Mouse (Mus musculus) embryonic facial prominence, embryonic 14.5 days (tissue): ENCODE data around the gene Ngly1. TPM values are rescaled to one million over a fixed set of nuclear protein-coding genes. Genes with fewer than 3 reads are reported as not detected.

ENCODE experiments used
- ATAC-seq: fragments of 200-750 bp; cut with Nextera tagmentation; 2 replicates; pipeline ENCODE4 v1.8.0; 2017; ENCODE audit warnings: low read depth, moderate number of reproducible peaks, moderate TSS enrichment
- DNase-seq: peaks from one replicate; pipeline ENCODE4 v3.0.0-alpha.2; 2015; ENCODE audit warnings: low spot score
- H3K27ac ChIP-seq: fragments of 300-500 bp; sonication (generic); replicated peaks from 2 replicates; pipeline ENCODE4 v1.5.1; 2014; ENCODE audit warnings: low read depth, mild to moderate bottlenecking, low read length, moderate library complexity
- H3K27me3 ChIP-seq: fragments of 300-500 bp; sonication (generic); replicated peaks from 2 replicates; pipeline ENCODE4 v1.6.1; 2014; ENCODE audit warnings: low read length; ENCODE audit not compliant: control insufficient read depth, insufficient read depth
- H3K36me3 ChIP-seq: fragments of 300-500 bp; sonication (generic); 2 replicates; pipeline ENCODE4 v1.6.1; 2014; ENCODE audit warnings: low read length, mixed read lengths; ENCODE audit not compliant: control insufficient read depth, insufficient read depth
- H3K4me1 ChIP-seq: fragments of 300-500 bp; sonication (generic); 2 replicates; pipeline ENCODE4 v1.6.1; 2014; ENCODE audit warnings: antibody characterized with exemption, low read length; ENCODE audit not compliant: control insufficient read depth, insufficient read depth
- H3K4me2 ChIP-seq: fragments of 300-500 bp; sonication (generic); 2 replicates; pipeline ENCODE4 v1.6.1; 2014; ENCODE audit warnings: low read depth, mild to moderate bottlenecking, low read length, moderate library complexity, mixed read lengths
- H3K4me3 ChIP-seq: fragments of 300-500 bp; sonication (generic); 2 replicates; pipeline ENCODE4 v1.5.1; 2014; ENCODE audit warnings: low read depth, mild to moderate bottlenecking, low read length
- H3K9ac ChIP-seq: fragments of 300-500 bp; sonication (generic); 2 replicates; pipeline ENCODE4 v1.6.1; 2014; ENCODE audit warnings: low read depth, mild to moderate bottlenecking, low read length, moderate library complexity, mixed read lengths
- H3K9me3 ChIP-seq: fragments of 300-500 bp; sonication (generic); 2 replicates; pipeline ENCODE4 v1.6.1; 2016; ENCODE audit warnings: low read length; ENCODE audit not compliant: control insufficient read depth
- WGBS: fragments of 180-500 bp; shearing (Covaris S2); extraction: QIAGEN DNeasy Blood & Tissue Kit; methylation state at CpG from one replicate; pipeline ENCODE4 v1.1.7; 2014; 5-methylcytosine and 5-hydroxymethylcytosine counted together
- polyA plus RNA-seq: library from polyadenylated mRNA; unstranded; fragments of >200 nt; fragmentation: Nextera tagmentation; extraction: Ambion mirVana; gene quantifications from 2 replicates; pipeline ENCODE4 v1.2.1, GENCODE M21; 2014

Ngly1 gene
- polyA plus RNA-seq, 1 experiment from 2014 or later, result 43.6 TPM

DNA sequence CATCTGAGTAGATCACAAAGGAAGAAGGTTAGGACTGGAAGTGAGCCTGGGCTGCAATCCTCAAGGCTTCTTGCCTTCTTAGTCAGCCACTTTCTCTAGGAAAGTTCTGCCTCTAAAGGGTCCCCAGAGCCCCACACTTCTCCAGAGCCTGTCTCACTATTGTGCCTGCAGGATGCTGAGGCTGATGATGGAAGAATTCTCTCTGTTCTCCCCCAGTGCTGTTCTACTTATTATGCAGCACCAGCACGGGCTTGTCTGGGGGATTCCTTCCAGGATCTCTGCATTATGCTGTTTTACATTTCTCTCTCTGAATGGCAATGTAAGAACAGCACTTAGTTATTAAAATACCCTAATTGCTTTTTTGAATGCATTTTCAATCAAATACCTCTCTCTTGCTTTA, 15.6 kb upstream of the Ngly1 start:
- Histone ChIP-seq H3K4me1 (no peaks in the 10 kb centered on the region), H3K27ac (no peak overlapping the region), H3K9me3 (0 out of 2 replicates have a peak, but pooled peaks cover 4% of the 10 kb centered on the region), H3K9ac (no peak overlapping the region), H3K4me3 (no peak overlapping the region), H3K27me3 (no peaks in the 10 kb centered on the region), H3K36me3 (no peaks in the 10 kb centered on the region), H3K4me2 (no peak overlapping the region)
- WGBS, result 16% methylated on average over 1 of the region's 1 CpGs
- DNase-seq (no peak), ATAC-seq (no peak)

GRCm38 (mm10) chr14:16236466-16236865, 12.6 kb upstream of the Ngly1 start:
- ATAC-seq (no peak), DNase-seq (no peak)
- 76% methylated on average over 3 of the region's 3 CpGs for whole genome bisulfite sequencing
- no peaks in the 10 kb centered on the region for H3K27me3 ChIP-seq
- H3K36me3 ChIP-seq, result 0 out of 2 replicates have a peak, but pooled peaks cover 6% of the 10 kb centered on the region
- no peak overlapping the region for H3K9ac ChIP-seq
- H3K4me1 ChIP-seq, result no peaks in the 10 kb centered on the region
- no peak overlapping the region for H3K4me3 ChIP-seq
- H3K27ac ChIP-seq, result no peak overlapping the region
- 0 out of 2 replicates have a peak, but pooled peaks cover 4% of the 10 kb centered on the region for H3K9me3 ChIP-seq
- no peak overlapping the region for H3K4me2 ChIP-seq

GRCm38 (mm10) chr14:16242193-16242815, 6.8 kb upstream of the Ngly1 start:
- 93% methylated on average over 10 of the region's 10 CpGs for WGBS
- Histone ChIP-seq H3K4me3 (peak overlapping the region; percentile 54), H3K9me3 (0 out of 2 replicates have a peak, but pooled peaks cover 4% of the 10 kb centered on the region), H3K9ac (no peak overlapping the region), H3K4me2 (peak overlapping the region; percentile 72), H3K36me3 (0 out of 2 replicates have a peak, but pooled peaks cover 6% of the 10 kb centered on the region), H3K27ac (no peak overlapping the region), H3K4me1 (no peaks in the 10 kb centered on the region), H3K27me3 (no peaks in the 10 kb centered on the region)
- no peak for ATAC-seq
- no peak for DNase-seq

- no peaks in the 10 kb centered on the region for H3K27me3 ChIP-seq
- peak overlapping the region; percentile 54 for H3K4me3 ChIP-seq
- peak overlapping the region; percentile 56; the same call in 1 of the 2 replicates for H3K27ac ChIP-seq
- 4% methylated on average over 30 of the region's 34 CpGs for WGBS
- ATAC-seq, result peak; percentile 86
- H3K9me3 ChIP-seq, result no peaks in the 10 kb centered on the region
- H3K4me1 ChIP-seq, result no peaks in the 10 kb centered on the region
- peak; percentile 80 for DNase-seq
- peak overlapping the region; percentile 70 for H3K9ac ChIP-seq
- 0 out of 2 replicates have a peak, but pooled peaks cover 6% of the 10 kb centered on the region for H3K36me3 ChIP-seq
- peak overlapping the region; percentile 72 for H3K4me2 ChIP-seq
Measured at GRCm38 (mm10) chr14:16242947-16243602, 6.0 kb upstream of the Ngly1 start.

DNA sequence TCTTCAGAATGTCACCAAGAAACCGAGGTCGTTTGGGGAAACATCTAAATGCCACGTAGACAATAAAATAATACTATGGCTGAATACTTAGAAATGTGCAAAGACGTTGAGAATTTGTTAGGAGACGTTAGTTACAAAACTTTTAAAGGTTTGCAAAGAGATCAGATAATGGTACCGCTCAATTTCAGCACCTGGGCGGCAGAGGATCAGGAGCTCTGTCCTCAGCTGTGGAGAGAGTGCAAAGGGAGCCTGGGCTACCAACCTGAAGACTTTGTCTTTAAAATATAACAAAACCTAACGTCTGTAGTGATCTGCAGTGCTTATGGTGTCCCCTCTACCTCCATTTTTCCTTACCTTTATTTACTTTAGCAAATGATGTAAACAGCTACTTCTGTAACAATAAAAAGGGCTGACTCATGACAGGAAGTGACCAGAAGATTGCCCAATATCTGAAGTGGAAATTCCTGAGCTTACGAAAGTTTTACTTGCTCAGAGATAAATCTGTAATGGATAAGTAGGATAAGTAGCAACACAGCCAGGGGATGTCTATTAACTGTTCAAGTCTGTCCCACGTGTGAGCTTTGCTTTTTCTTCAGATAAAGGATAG, 5.4 kb upstream of the Ngly1 start:
- no peaks in the 10 kb centered on the region for H3K27me3 ChIP-seq
- no peaks in the 10 kb centered on the region; the same call in 1 of the 2 replicates for H3K4me1 ChIP-seq
- H3K36me3 ChIP-seq, result 0 out of 2 replicates have a peak, but pooled peaks cover 6% of the 10 kb centered on the region
- no peak for ATAC-seq
- peak overlapping the region; percentile 70 for H3K9ac ChIP-seq
- DNase-seq, result no peak
- peak overlapping the region; percentile 54 for H3K4me3 ChIP-seq
- H3K27ac ChIP-seq, result peak overlapping the region; percentile 56; the same call in 1 of the 2 replicates
- peak overlapping the region; percentile 72 for H3K4me2 ChIP-seq
- no peaks in the 10 kb centered on the region for H3K9me3 ChIP-seq
- 19% methylated on average over 10 of the region's 10 CpGs for WGBS

- 58% methylated on average over 2 of the region's 2 CpGs for WGBS
- Histone ChIP-seq H3K4me2 (no peak overlapping the region), H3K9me3 (no peaks in the 10 kb centered on the region), H3K27ac (no peak overlapping the region), H3K9ac (no peak overlapping the region), H3K27me3 (no peaks in the 10 kb centered on the region), H3K36me3 (0 out of 2 replicates have a peak, but pooled peaks cover 6% of the 10 kb centered on the region), H3K4me1 (no peaks in the 10 kb centered on the region; the same call in 1 of the 2 replicates), H3K4me3 (no peak overlapping the region)
- ATAC-seq, result no peak
- no peak for DNase-seq
Measured at GRCm38 (mm10) chr14:16244370-16244769, 4.7 kb upstream of the Ngly1 start.

DNA sequence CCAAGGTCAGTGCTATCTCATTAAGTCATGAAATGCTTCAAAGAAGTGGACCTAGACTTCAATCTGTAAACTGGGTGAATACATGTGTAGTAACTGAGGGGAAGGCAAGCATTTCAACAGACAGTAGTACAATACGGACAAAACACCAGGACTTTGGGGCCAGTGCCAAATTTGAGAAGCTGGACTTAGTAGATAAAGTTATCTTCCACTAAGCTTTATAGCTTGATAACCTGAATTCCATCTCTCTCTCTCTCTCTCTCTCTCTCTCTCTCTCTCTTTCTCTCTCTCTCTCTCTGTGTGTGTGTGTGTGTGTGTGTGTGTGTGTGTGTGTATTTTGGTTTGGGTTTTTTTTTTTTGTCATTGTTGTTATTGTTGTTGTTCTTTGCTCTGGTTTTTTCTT, 4.0 kb upstream of the Ngly1 start:
- H3K9ac ChIP-seq, result no peak overlapping the region
- 78% methylated on average over 1 of the region's 1 CpGs for WGBS

DNA sequence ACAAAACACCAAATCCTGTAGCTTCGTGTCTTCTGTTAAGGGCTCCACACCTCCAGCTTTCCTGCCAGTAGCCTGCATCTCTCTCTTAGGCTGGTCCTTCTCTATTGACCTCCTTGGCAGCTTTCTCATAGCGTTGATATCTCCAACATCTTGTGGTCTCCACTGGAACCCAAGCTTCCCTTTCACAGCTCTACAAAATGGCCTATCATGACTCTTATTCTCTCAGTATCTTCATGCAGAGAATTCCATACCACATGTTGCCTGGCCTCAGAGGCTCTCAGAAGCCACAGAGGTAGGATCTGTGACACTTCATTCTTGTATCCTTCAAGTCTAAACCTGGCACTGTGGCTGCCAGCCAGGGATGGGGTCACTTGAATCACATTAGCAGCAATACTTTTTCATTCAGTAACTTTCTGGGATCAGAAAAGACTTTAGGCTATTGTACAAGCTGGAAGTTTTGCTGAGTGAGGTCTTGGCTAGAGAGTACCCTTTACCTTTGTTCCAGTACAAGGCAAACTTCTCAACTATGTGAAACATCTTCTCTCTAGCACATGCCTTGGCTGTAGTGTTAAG, 2.7 kb upstream of the Ngly1 start:
- Histone ChIP-seq H3K36me3 (no peaks in the 10 kb centered on the region), H3K4me3 (no peak overlapping the region), H3K9ac (no peak overlapping the region), H3K27me3 (no peaks in the 10 kb centered on the region), H3K9me3 (no peaks in the 10 kb centered on the region), H3K4me1 (peaks cover 11% of the 10 kb centered on the region), H3K4me2 (no peak overlapping the region), H3K27ac (no peak overlapping the region)
- DNase-seq (no peak), ATAC-seq (no peak)
- WGBS, result 82% methylated on average over 2 of the region's 2 CpGs

More for the DNA sequence above, 4.0 kb upstream of the Ngly1 start:
- Histone ChIP-seq H3K27me3 (no peaks in the 10 kb centered on the region), H3K27ac (no peak overlapping the region), H3K36me3 (0 out of 2 replicates have a peak, but pooled peaks cover 6% of the 10 kb centered on the region), H3K9me3 (no peaks in the 10 kb centered on the region), H3K4me3 (no peak overlapping the region), H3K4me1 (peaks cover 4% of the 10 kb centered on the region), H3K4me2 (no peak overlapping the region)
- ATAC-seq (no peak), DNase-seq (no peak)
